Mouse (Mus musculus): Measurements from ENCODE around the gene Pgd.

Pgd gene

DNA sequence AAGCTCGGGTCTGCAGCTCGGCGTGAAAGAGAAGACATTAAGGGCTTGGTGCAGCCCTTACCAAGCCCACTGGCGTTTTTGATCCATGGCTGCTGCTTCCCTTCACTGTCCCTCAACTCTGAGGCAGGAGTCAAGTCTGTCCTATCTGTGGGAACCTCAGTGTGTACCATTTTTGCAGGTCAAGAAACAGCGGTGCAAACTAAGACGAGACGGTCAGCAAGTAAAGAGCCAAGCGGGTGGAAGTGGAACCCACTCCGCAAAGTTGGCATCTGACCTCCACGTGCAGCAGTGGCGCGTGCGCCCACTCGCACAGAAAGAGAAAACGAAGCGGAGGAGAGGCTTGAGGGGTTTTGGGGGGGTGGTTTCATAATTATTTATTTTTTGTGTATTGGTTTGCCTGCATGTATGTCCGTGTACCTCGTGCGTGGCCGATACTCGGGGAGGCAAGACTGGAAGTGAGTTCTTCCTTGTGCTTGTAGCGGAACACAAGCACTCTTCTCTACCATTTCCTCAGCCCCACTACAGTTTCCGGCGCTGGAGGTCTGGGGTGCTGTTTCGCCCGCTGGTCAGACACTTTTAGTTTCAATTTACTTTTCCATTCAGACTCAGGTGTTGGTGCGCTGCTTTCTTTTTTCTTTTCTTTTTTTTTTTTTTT, 513 bp upstream of the Pgd start:
- DNase-seq = peak; percentile 65

DNA sequence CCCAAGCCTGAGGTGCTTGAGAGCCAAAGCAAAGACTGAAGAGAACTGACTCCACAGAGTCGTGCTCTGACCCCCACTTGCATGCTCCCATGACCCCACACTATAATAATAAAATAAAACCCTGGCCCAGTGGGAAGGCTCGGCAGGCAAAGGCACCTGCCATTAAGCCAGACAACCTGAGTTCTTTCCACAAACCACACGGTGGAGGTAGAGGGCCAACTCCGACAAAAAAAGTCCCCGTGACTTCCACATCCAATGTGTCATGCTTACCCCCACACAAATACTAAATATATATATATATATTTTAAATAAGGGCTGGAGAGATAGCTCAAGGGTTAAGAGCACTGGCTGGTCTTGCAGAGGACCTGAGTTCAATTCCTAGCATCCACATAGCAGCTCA, 2.4 kb downstream of the Pgd start:
- no peak for DNase-seq

DNA sequence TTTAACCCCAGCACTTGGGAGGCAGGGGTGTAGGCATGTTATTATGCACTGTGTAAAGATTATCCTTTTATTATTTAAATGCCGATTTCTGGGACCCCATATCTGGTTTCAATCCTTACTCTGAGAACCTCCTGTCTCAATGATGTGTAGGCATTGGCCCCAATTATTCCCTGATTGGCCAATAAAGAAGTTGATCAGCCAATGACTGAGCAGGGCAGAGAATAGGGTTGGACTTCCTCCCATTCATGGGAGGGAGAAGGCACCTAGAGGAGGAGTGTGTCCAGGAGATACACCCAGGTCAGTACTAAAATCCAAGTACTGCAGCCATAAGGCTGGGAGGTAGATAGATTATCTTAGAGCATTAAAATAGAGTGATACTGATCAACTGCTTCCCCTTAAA, 3.4 kb downstream of the Pgd start:
- no peak for DNase-seq

GRCm38 (mm10) chr4:149161166-149161565, 5.4 kb downstream of the Pgd start:
- DNase-seq = no peak

DNA sequence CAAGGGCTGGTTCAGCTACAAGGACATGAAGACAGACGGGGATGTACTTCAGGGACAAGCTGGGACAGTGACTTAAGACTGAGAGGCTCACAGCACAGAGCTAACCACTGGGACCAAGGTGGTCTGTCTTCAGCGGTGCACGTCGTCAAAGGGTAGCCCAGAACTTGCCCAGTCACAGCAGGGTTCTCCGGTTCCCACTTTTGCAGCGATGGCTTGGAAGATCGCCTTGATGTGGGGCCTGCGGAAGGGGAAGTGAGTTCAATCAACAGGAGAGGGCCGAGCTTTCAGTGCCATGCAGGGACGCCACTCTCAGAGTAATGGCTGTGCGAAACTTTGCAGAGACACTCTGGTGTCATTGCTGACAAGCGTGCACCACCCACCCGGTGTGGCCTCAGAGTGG, 6.7 kb downstream of the Pgd start:
- no peak for DNase-seq

GRCm38 (mm10) chr4:149159203-149159602, 7.4 kb downstream of the Pgd start:
- DNase-seq = no peak

DNA sequence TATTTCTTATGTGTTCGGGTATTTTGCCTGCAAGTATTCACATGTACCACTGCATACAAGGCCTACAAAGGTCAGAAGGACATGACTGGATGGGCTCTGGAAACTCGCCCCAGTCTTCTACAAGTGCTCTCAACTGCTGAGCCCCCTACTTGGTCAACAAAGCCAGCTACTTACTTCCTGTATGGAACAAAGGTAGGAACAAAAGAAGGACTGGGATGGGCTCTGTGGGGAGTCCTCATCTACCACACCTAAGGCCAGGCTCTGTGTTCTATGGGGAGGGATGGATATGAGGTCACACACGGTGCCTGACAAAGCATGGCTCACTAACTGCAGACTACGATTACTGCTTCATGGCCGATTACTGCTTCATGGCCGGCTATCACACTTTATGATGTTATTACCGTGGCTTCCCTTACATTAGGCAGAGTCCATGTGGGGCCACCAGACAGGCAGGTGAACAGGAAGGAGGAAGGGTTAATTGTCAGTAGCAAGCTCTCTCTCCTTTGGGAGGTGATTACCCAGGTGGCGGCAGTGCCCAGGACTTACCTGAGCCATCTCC, 9.1 kb downstream of the Pgd start:
- DNase-seq = no peak

GRCm38 (mm10) chr4:149155711-149156110, 10.9 kb downstream of the Pgd start:
- no peak for DNase-seq

GRCm38 (mm10) chr4:149154859-149155258, 11.7 kb downstream of the Pgd start:
- no peak for DNase-seq

DNA sequence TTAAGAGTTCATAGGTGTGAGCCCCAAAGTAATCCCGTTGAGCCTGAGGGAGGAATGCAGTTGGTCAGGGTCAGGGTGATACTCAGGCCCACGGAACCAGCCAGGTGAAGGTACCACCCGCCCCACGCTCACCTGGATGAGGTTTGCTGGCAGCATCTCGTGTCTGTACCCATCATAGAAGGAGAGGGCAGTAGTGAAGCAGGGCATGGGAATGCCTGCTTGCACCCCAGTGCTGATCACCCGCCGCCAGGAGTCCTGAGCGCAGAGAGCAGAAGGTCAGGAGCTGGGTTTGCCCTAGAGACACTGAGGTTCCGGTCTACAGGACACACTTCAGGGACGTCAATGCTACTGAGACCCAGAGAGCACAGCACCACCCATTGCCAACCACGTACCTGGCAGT, 15.8 kb downstream of the Pgd start:
- DNase-seq = no peak

GRCm38 (mm10) chr4:149150256-149150655, 16.3 kb downstream of the Pgd start:
- no peak for DNase-seq

- no peak for DNase-seq
Observed at GRCm38 (mm10) chr4:149149611-149150010, 17.0 kb downstream of the Pgd start.

DNA sequence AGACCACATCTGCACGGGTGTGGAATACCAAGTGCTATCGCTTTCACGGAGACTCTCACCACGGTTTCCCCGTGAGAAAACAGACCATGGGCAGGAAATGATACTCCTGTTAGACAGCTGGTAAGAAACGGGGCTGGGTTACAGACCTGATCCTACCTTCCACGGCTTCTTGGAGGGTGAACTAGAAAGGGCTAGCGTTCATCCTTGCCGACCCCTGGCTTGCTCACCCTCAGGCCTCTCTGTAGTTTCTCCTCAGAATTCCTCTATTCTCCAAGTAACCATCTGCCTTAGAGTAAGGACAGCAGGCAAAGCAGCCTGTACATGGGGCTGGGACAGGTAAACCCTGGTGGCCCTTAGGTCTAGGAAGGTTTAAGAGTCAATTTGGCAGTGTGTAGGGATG, 17.4 kb downstream of the Pgd start:
- no peak for DNase-seq

DNA sequence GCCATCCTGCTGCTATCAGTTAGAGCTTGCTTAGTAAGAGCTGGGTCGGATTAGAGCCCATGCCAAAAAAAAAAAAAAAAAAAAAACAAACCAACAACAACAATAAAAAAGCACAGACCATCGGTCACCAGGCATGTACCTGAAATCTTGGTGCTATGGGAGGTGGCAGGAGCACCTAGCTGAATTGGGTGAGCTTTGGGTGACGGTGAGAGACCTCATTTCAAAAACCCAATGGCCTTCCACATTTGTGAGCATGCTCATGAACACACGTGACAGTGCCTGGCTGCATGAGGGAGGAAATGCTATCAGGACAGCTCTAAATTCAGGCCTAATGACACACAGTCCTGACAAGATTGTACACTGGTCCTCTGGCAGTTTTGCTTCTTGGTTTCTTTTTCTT, 18.5 kb downstream of the Pgd start:
- no peak for DNase-seq

- peak; percentile 30 for DNase-seq
Observed at GRCm38 (mm10) chr4:149147528-149147927, 19.0 kb downstream of the Pgd start.

GRCm38 (mm10) chr4:149145151-149145550, 21.4 kb downstream of the Pgd start:
- DNase-seq = no peak

GRCm38 (mm10) chr4:149144459-149144858, 22.1 kb downstream of the Pgd start:
- peak; percentile 82 for DNase-seq

DNA sequence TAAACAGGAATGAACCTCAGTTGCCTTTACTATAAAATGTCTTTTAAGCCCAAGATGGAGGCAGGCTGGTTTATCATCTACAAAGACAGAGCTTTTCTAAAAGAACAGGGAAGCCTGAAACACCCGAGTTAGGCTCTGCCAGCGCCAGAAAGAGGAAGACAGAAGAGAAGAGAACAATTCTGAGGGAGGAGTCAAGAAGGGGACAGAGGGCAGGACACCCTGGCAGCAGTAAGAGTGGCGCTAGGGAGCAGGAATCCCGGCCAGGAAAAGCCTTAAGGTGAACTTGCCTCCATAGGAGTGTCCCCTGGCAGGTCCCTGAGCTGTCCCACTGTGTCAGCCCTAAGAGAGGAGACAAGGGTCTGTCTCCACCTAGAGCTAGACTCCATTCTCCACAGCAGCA, 23.0 kb downstream of the Pgd start:
- DNase-seq = no peak

- no peak for DNase-seq
Observed at GRCm38 (mm10) chr4:149138515-149138914, 28.1 kb downstream of the Pgd start.

DNA sequence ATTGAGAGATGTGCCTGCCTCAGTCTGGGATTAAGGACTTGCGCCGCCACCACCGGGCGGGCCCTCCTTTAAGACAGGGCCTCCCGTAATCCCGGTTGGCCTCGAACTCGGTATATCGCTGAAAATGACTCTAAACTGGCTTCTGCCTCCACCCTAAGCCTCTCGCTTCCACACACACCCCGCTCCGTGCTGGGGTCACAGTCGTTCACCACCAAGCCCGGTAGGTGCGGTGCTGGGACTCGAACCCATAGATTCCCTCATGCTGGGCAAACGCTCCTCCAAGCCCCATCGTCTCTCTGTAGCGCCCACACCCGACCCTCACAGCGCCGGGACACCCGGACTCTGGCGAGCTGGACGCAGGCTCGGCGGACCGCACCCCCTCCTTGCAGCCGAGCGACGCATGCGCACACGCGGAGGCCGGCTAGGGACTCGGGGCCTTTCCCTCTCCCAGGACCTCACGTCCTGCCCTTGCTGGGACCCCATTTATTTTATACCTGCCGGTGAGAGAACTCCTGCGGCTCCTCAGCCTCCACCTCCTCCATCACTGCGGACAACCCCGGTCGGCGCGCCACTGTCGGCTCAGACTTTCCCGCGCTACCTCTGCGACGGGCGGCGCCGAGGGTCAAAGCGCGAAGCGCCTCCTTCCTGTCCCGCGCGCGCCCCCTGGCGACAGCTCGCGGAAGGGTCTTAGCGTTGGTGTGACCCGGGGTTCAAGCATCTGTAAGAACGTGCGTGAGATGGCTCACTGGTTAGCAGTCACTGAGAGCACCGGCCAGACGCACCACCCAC, 29.4 kb downstream of the Pgd start, which contains the start of gene Cenps:
TSS of gene Cenps (minus strand) at position 648 of the 789 bp plus-strand sequence.
- DNase-seq = peak; percentile 97

DNA sequence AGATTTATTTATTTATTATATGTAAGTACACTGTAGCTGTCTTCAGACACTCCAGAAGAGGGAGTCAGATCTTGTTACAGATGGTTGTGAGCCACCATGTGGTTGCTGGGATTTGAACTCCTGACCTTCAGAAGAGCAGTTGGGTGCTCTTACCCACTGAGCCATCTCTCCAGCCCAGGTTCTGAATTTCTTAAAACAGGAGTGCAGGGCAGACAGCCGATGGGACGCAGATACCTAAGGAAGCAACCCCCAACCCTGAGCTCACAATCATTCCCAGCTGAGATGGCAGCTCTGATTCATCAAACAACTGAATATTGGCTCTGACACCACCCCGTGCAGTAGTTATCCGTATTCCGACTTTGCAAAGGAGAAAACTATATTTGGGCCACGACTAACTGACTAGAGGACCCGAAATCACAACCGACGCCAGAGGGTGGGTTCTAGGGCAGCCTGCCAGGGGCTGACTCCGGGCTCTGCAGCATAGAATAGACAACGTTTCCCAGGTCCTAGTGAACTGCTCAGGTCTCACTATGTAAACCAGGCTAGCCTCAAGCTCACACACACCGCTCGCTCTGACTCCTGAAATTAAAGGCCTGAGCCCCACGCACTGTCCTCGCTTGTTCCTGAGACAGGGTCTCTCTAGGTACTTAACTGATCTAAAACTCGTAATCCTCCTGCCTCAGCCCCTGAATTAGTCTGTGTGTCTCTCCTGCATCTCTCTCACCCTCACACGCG, 30.3 kb downstream of the Pgd start:
- DNase-seq = no peak

- DNase-seq = no peak
Observed at GRCm38 (mm10) chr4:149133395-149133794, 33.2 kb downstream of the Pgd start.

DNA sequence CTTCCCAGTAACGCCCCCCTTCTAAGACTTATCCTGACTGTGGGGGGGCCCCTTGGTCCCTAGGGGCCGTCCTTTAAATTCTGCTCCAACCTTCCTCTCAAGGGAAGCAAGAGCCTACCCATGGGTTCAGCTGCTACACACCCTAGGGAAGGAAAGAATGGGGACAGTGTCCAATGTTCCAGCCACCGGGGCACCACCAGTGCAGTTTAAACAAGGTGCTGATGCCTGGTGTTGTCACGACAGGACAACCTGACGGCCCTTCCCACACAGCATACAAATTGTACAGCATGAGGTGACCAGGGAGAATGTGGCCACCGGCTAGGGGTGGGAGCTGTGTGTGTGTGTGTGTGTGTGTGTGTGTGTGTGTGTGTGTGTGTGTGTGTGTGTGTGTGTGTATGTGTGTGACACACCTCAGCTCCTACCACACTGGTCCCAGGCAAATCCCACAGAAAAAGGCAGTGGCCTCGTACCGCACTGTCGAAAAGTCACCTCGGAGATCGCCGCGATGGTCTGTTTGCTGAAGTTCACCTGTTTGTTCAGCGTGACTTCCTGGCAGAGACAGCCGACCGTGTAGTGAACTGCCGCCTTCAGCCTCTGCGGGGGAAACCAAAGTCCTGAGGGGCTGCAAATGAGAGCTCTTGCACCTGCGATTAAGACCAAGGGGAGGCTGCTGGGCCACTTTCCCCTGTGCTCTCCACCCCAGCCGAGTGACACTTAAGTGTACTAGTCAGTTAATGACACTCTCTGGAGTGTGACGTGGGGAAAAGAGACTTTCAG, 34.6 kb downstream of the Pgd start:
- no peak for DNase-seq

Measured in thymus, postnatal 4 days (tissue).